Mouse (Mus musculus) layer of hippocampus, adult 11-12 months (tissue): ENCODE measurements at regions not wholly inside any gene's neighbourhood (a gene's known extent, or its start where the extent isn't known, plus 50 kb on each side); places are given as distances from the start of the nearest gene placed in this dataset.

ENCODE experiments used
- DNase-seq: peaks from one replicate; pipeline ENCODE4 v3.0.0; 2022; ENCODE audit warnings: low spot score

- no peak for DNase-seq
Measured at GRCm38 (mm10) chr8:127811338-127811737, 547.1 kb upstream of the Nrp1 start.

- no peak for DNase-seq
Measured at GRCm38 (mm10) chr8:127814785-127815523, 543.5 kb upstream of the Nrp1 start.

DNA sequence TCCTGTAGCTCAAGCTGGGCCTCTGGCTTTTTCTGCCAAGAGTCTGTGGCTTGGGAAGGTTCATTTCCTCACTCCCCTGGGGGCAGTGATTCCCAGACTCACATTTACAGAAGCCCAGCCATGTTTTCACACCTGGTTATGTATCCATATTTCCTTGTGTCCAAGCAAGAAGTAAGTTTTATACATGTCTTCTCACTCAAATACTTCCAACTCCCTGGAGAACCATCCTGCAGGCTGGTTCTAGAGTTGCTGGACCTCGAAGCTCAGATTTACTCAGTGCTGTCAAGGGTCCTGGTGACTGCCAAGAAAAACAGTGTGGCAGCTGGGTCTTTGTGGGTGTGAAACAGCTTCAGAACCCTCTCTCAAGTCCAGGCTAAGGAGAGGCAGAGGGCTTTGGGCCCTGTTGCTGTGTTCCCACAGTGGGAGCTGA is 537.6 kb upstream of the Nrp1 start:
- no peak for DNase-seq

- DNase-seq = no peak
Measured at GRCm38 (mm10) chr8:127821646-127822045, 536.8 kb upstream of the Nrp1 start.

GRCm38 (mm10) chr8:127825041-127825440 is 533.4 kb upstream of the Nrp1 start:
- no peak for DNase-seq

GRCm38 (mm10) chr8:127827826-127828225 is 530.6 kb upstream of the Nrp1 start:
- DNase-seq = no peak

DNA sequence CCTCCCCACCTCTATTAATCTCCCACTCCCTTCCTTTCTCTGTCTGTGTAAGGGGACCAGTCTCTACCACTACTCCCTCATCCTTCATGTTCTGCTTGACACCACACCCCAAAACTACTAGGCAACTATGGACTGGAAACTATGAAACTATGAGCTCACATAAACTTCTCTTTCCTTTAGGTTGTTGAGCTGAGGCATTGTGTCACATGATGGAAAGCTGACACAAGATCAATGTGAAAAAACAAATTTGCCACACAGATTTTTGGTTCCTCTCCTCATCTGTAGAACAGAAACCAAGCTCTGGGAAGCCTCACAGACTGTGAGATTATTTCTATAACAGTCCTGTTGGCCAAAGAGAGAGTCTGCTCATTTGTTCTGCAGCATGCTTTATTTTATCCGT is 528.7 kb upstream of the Nrp1 start:
- no peak for DNase-seq

DNA sequence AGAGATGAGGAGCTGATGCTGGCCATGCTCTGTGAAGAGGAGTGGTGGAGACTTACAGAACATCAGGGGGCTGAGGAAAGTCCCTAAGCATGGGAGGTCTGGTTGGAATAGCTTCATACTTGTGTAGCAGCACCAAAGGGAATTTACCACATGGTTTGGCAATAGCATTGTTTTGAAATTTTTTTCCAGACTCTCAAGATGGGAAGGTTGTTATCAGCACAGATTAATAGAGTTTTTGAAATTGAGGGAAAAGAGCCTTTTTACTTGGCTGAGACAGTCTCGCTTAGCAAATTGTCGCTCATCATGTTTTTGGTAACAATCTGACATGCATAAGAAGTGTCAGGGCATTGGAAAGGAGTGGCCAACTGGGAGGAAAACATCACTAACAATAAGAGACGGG is 524.4 kb upstream of the Nrp1 start:
- no peak for DNase-seq

DNA sequence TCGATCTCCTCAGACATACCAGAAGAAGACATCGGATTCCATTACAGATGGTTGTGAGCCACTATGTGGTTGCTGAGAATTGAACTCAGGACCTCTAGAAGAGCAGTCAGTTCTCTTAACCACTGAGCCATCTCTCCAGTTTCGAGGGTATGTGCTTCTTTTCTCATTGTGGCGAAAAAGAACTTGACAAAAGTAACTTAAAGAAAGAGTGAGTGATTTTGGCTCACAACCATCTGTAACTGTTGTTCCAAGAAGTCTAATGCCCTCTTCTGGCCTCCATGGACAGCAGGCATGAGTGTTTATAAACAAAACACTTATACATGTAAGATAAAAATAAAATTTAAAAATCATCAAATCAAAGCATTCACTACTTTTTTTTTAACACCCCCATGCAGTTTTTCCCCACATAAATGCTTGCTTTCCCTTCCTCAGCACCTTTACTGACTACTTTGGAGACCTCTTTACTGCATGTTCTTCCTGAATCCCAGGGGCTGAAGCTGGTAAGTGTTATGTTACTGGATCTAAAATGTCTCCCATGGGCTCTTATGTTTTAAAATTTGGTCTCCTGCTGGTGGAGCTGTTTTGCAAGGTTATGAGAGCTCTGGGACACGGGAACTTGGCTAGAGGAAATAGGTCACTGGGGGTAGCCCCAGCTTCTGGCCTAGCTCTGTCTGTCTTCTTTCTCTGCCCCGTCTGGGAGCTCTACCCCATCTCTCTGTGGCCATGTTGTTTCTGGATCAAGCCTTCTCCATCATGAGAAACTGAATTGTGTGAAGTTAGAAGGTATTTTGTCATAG is 521.8 kb upstream of the Nrp1 start:
- DNase-seq = no peak

DNA sequence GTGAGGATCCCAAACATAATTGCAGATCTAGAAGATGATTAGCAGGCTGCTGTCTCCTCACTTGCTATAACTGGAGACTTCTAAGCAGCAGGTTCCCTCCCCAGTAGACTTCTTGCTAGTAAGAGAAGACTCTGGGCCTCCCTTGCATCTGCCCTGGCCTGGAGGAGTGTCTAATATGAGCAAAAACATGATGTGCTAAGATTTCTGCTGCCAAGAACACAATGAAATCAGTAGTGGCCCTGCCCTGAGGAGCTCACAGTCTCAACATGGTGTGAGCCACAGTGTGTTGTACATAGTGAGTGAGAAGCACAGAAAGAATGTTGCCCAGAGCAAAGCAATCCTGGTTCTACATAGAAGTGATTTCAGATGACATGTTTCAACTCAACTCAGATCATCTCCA is 520.1 kb upstream of the Nrp1 start:
- no peak for DNase-seq

- DNase-seq = no peak
Measured at GRCm38 (mm10) chr8:127847332-127848018, 510.9 kb upstream of the Nrp1 start.

DNA sequence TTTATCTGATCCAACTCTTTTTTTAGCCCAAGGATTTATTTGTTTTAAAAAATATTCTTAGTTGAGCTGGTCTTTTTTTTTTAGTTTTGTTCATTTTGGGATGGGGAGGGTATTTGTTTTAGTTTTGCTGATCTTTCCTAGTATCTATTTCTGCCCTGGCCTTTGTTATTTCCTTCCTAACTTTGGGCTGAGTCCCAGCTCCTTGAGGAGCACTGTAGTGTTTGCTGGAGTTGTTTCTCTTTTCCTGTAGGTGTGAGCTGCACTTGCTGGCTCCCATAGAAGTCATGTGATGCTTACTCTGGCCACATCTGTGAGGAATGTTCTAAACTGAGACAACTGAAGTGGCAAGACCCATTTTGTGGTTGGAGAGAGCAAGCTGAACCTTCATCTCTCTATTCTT is 508.5 kb upstream of the Nrp1 start:
- no peak for DNase-seq

- no peak for DNase-seq
Measured at GRCm38 (mm10) chr8:127855653-127856300, 502.6 kb upstream of the Nrp1 start.

DNA sequence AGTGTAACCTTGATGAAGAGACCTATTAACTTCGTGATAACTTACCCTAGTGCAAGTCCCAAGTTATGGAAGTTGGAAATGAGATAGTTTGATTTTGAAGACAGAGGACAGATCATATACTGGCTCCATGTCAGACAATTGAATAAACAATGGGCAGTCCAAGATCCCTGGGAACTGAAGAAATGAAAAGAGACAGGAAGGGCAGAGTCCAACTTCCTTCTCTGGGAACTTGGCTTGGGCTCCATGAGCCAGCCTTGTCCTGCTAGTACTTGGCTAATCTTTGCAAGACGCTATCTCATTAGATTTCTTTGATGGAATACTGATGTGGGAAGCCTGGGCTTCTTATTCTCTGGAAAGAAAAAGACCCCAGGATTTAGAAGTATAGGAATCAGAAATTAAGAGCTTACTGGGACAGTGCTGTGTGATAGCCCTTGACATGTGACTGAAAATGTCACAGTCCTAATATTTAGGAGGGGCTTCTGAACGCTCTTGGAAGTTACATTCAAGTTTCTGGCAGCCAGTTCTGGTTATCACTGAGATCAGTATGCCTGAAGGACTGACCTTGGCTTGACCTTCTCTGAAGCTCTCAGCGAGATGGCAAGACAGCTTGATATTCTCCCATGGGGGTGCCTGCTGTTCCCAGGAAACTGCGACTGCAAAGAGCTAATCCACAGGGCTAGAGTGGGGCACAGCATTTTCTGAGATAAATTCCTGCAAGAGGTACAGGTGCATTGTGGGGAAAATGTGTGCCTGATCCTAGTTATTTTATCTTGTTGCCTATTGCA is 501.9 kb upstream of the Nrp1 start:
- no peak for DNase-seq

DNA sequence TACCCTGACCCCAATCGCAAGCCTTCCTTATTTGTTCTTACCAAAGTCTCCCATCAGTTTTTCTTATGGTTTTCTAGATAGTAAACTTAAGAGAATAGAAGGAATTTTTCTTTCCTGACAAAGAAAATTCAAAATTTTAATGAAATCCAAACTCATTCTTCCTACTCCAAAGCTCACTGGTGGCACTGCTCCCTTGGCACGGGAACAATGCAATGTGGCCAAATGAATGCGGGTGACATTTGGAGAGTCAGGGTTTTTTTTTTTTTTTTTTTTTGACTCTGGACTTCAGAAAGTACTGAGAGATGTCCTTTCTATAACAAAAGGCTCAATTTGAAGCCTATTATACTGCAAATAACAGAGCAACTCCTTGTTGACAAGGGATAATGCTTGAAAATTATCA is 499.4 kb upstream of the Nrp1 start:
- no peak for DNase-seq

DNA sequence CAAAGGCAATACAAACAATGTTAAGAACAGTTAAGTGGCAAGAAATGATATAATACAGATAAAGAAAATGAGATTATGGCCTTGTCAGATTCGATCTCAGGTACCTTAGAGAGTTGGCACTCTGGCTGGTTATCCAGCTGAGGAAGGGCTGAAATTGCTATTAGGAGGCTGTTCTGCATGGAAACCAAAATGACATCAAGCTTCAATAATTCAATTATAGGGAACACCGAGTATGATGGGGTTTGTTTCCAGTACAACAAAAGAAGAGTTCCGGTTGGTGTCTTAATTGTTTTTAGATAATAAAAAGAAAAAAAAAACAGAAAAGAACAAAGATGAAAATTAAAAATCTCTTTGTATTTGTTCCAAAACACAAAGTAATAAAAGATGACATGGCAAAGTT is 498.0 kb upstream of the Nrp1 start:
- no peak for DNase-seq

- no peak for DNase-seq
Measured at GRCm38 (mm10) chr8:127860891-127861290, 497.5 kb upstream of the Nrp1 start.

GRCm38 (mm10) chr8:127884641-127885040 is 473.8 kb upstream of the Nrp1 start:
- DNase-seq = no peak

DNA sequence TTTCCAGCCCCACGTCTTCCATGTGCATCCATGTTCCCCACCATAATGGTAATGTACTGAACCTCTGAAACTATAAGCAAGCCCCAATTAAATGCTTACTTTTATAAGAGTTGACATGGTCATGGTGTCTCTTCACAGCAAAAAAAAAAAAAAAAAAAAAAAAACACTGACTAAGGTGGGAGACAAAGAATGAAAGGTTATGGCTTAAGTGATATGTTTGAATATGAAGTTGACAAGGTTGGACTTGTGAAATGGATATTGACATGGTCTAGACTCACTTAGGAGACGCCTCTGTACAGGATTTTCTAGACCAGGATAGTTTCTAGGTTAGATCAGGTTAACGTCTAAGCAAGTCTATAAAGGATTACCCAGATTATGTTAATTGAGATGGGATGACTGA is 473.2 kb upstream of the Nrp1 start:
- no peak for DNase-seq

- DNase-seq = no peak
Measured at GRCm38 (mm10) chr8:127885831-127886230, 472.6 kb upstream of the Nrp1 start.

DNA sequence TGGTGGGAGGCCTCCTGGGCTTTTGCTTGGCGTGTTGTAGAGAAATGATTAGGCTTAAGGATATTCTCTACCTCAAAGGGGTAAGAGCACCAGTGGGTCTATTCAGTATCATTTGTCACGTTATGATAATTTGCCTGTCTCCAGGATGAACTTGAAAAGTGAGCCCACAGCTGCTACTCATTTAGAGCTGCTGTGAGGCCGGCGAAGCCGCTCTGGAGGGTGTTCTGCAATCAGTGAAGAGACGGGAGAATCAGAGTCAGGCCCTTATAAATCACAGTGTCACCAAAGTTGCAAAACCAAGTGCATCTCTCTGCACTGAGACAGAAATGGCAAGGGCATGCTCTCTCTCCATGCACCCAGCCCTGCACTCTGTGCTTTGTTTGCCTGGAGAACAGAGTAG is 467.7 kb upstream of the Nrp1 start:
- DNase-seq = no peak

- DNase-seq = no peak
Measured at GRCm38 (mm10) chr8:127894284-127894683, 464.1 kb upstream of the Nrp1 start.
